ENCODE assay signal across 11 mouse cellular contexts in genomic region chr10:7911268-7911667, GRCm38 (mm10). TPM values are rescaled to one million over a fixed set of nuclear protein-coding genes. Genes with fewer than 3 reads are reported as not detected.
DNase-seq lines count a peak whose midpoint lies in the region; ATAC-seq lines count a peak whose summit lies in the region.
"Had no signal": no experiment of that assay in that cellular context is flagged by ENCODE, and none has a peak within 500 bp of the region (broad histone marks: within the 10 kb centered on the region; RNA-seq: fewer than 3 reads in every experiment).

No protein-coding gene starts in this region.

- H3K4me2 ChIP-seq in lung, embryonic 16.5 days (ENCODE audit: low read depth, low read length), result no peak overlapping the region
- no peak overlapping the region for H3K4me2 ChIP-seq in embryonic facial prominence, embryonic 14.5 days (ENCODE audit: low read depth, low read length)
- H3K4me2 ChIP-seq: heart, embryonic 13.5 days; intestine, embryonic 15.5 days had no signal

- ATAC-seq in lung, embryonic 16.5 days (ENCODE audit: low read depth), result peak; percentile 34; the same call in 1 of the 2 replicates
- peak; percentile 70 for ATAC-seq in cerebellum, adult (ENCODE audit: insufficient number of reproducible peaks, low FRiP score, low TSS enrichment)
- ATAC-seq in embryonic facial prominence, embryonic 14.5 days (ENCODE audit: low read depth), result 0 out of 2 replicates have a peak, but pooled peaks have one; percentile 64
- ATAC-seq: intestine, embryonic 15.5 days had no signal

- no peak overlapping the region for H3K27ac ChIP-seq in lung, embryonic 16.5 days (ENCODE audit: low read length)
- H3K27ac ChIP-seq in embryonic facial prominence, embryonic 14.5 days (replicated peaks; ENCODE audit: low read depth, low read length), result no peak overlapping the region
- H3K27ac ChIP-seq: heart, embryonic 13.5 days; intestine, embryonic 15.5 days had no signal

- intact Hi-C loops in heart, postnatal 25 days (cut with DNase I), result no loop called here

- H3K36me3 ChIP-seq in lung, embryonic 16.5 days (ENCODE audit: control insufficient read depth, insufficient read depth, low read length), result peaks cover 14% of the 10 kb centered on the region
- H3K36me3 ChIP-seq in embryonic facial prominence, embryonic 14.5 days (ENCODE audit: control insufficient read depth, insufficient read depth, low read length), result peaks cover 60% of the 10 kb centered on the region

- no peaks in the 10 kb centered on the region for H3K27me3 ChIP-seq in lung, embryonic 16.5 days (ENCODE audit: control insufficient read depth, insufficient read depth, low read depth, low read length)
- no peaks in the 10 kb centered on the region for H3K27me3 ChIP-seq in embryonic facial prominence, embryonic 14.5 days (replicated peaks; ENCODE audit: control insufficient read depth, insufficient read depth, low read length)
- H3K27me3 ChIP-seq: heart, embryonic 13.5 days; intestine, embryonic 15.5 days had no signal

- H3K9ac ChIP-seq in lung, embryonic 16.5 days (ENCODE audit: low read length), result no peak overlapping the region
- no peak overlapping the region for H3K9ac ChIP-seq in embryonic facial prominence, embryonic 14.5 days (ENCODE audit: low read depth, low read length)
- H3K9ac ChIP-seq: heart, embryonic 13.5 days; intestine, embryonic 15.5 days had no signal

- H3K4me3 ChIP-seq in lung, embryonic 16.5 days (ENCODE audit: low read length), result no peak overlapping the region
- H3K4me3 ChIP-seq in embryonic facial prominence, embryonic 14.5 days (ENCODE audit: low read depth, low read length), result no peak overlapping the region
- H3K4me3 ChIP-seq: heart, embryonic 13.5 days; intestine, embryonic 15.5 days had no signal

- H3K4me1 ChIP-seq in lung, embryonic 16.5 days (replicated peaks; ENCODE audit: control insufficient read depth, insufficient read depth, low read length), result peaks cover 4% of the 10 kb centered on the region; the same call in 1 of the 2 replicates
- H3K4me1 ChIP-seq in embryonic facial prominence, embryonic 14.5 days (ENCODE audit: control insufficient read depth, insufficient read depth, low read length), result no peaks in the 10 kb centered on the region; the same call in 1 of the 2 replicates
- H3K4me1 ChIP-seq: intestine, embryonic 15.5 days had no signal

- 65% methylated on average over 10 of the region's 10 CpGs for WGBS in lung, embryonic 16.5 days
- WGBS in embryonic facial prominence, embryonic 14.5 days, result 45% methylated on average over 10 of the region's 10 CpGs

- DNase-seq in heart, postnatal 4 days, result peak; percentile 19
- no peak for DNase-seq in heart, postnatal 25 days (ENCODE audit: low spot score)
- no peak for DNase-seq in lung, postnatal 14 days
- peak; percentile 68 for DNase-seq in embryonic facial prominence, embryonic 14.5 days (ENCODE audit: low spot score)
- DNase-seq in ovary, postnatal 14 days (ENCODE audit: low spot score), result no peak
- no peak for DNase-seq in spleen, adult 12 weeks (ENCODE audit: low spot score)
- DNase-seq: right cerebral cortex, postnatal 14 days had no signal

- no peaks in the 10 kb centered on the region for H3K9me3 ChIP-seq in lung, embryonic 16.5 days (ENCODE audit: control insufficient read depth, low read length)
- no peaks in the 10 kb centered on the region for H3K9me3 ChIP-seq in embryonic facial prominence, embryonic 14.5 days (ENCODE audit: control insufficient read depth, low read length)
- H3K9me3 ChIP-seq: heart, embryonic 13.5 days; intestine, embryonic 15.5 days had no signal

RNA-seq across cellular contexts. Expression of gene Tab2, which starts 44.8 kb away (rescaled TPM):
- 10 to 100 TPM; 75.5 to 76.6 TPM for total RNA-seq in heart, postnatal 4 days (2021)
- 10 to 100 TPM; 41.7 to 46.6 TPM for total RNA-seq in heart, postnatal 25 days (2021)
- polyA plus RNA-seq in lung, embryonic 16.5 days (2015; fragmentation: Nextera tagmentation; extraction: Ambion mirVana), result 17.3 and 18.5 TPM in 2 replicates
- 34.9 and 37.0 TPM in 2 replicates for polyA plus RNA-seq in embryonic facial prominence, embryonic 14.5 days (2014; fragmentation: Nextera tagmentation; extraction: Ambion mirVana)

Comparison
In these comparisons a context has a peak if more than half of its experiments do, and no peak if none do; other contexts are left out.
1. DNase-seq: peak in heart, postnatal 4 days (single experiment) and embryonic facial prominence, embryonic 14.5 days (single experiment); none in heart, postnatal 25 days (single experiment), lung, postnatal 14 days (single experiment), ovary, postnatal 14 days (single experiment) and spleen, adult 12 weeks (single experiment).
2. Peak in every context shown above with its lines, with median percentiles within 50 percentile points of each other: ATAC-seq.